Mouse (Mus musculus): ENCODE measurements around the gene Slc37a2. TPM values are rescaled to one million over a fixed set of nuclear protein-coding genes. Genes with fewer than 3 reads are reported as not detected.

Gene Slc37a2
- polyA plus RNA-seq, 1 experiment: 1.2 TPM

GRCm38 (mm10) chr9:37250631-37251030, 4.9 kb downstream of the Slc37a2 start:
- no peak for TF ChIP-seq CTCF (IDR thresholded peaks at IDR 0.05; ENCODE audit: extremely low read depth, insufficient read length, insufficient replicate concordance, low read depth, low read length)
- TF ChIP-seq POLR2A (IDR thresholded peaks at IDR 0.05; ENCODE audit: low read depth, low read length): no peak
- H3K4me3 ChIP-seq (ENCODE audit: low read depth, low read length): no peak overlapping the region
- no peaks in the 10 kb centered on the region for H3K27me3 ChIP-seq (ENCODE audit: control insufficient read depth, insufficient read depth, low read length)
- no peak overlapping the region for H3K27ac ChIP-seq (ENCODE audit: insufficient read depth, low read depth, low read length)
- peaks cover 8% of the 10 kb centered on the region; the same call in 1 of the 2 replicates for H3K4me1 ChIP-seq (ENCODE audit: control insufficient read depth, insufficient read depth, insufficient read length, low read length)
- WGBS: 86% methylated on average over 6 of the region's 6 CpGs
- no peaks in the 10 kb centered on the region for H3K36me3 ChIP-seq (ENCODE audit: control insufficient read depth, insufficient read depth, low read length)

DNA sequence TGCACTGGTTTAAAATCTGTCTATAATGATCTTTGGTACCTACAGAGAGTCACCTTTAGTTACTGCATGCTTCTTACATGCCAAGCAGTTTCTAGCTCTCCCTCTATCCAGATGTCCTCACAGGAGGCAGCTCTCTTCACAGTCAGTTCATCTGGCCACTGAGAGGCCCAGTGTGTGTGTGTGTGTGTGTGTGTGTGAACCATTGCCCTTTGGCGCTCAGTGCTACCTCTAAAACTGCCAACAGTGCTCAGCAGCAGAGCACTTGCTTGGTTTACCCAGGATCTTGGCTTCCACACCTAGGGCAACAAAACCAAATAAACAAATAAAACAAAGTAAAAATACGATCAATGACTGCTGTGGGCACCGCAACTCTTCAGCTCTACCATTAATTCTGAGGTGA, 5.6 kb downstream of the Slc37a2 start:
- Histone ChIP-seq H3K4me3 (ENCODE audit: low read depth, low read length) (no peak overlapping the region), H3K27me3 (ENCODE audit: control insufficient read depth, insufficient read depth, low read length) (no peaks in the 10 kb centered on the region), H3K4me1 (ENCODE audit: control insufficient read depth, insufficient read depth, insufficient read length, low read length) (peaks cover 12% of the 10 kb centered on the region; the same call in 1 of the 2 replicates), H3K27ac (ENCODE audit: insufficient read depth, low read depth, low read length) (no peak overlapping the region), H3K36me3 (ENCODE audit: control insufficient read depth, insufficient read depth, low read length) (no peaks in the 10 kb centered on the region)
- TF ChIP-seq POLR2A (IDR thresholded peaks at IDR 0.05; ENCODE audit: low read depth, low read length) (no peak), CTCF (IDR thresholded peaks at IDR 0.05; ENCODE audit: extremely low read depth, insufficient read length, insufficient replicate concordance, low read depth, low read length) (no peak)
- WGBS: 86% methylated on average over 3 of the region's 3 CpGs

DNA sequence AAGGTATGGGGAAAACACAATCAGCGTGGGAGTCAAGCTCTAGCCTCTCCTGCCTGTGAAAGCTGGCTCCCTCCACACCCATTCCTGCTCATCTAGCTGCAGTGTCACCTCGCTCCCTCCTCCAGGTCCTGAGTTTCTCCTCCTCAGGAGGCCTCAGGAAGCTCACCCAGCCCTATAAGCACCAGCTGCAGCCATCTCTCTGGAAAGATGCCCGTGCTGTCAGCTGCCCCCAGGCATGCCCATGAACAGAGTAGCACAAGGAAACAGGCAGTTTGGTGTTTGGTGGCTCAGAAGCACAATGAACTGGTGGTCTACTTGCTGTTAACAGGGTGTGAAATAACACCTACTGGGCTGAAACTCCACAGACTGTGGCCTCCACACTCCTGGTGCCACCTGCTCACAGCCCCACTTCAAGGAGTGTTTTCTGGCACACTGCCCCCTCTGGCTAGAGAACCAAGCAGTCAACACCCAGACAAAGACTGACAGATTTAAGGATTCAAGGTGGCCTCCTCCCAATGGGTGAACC, 7.1 kb downstream of the Slc37a2 start:
- Histone ChIP-seq H3K27ac (ENCODE audit: insufficient read depth, low read depth, low read length) (no peak overlapping the region), H3K4me3 (ENCODE audit: low read depth, low read length) (no peak overlapping the region), H3K36me3 (ENCODE audit: control insufficient read depth, insufficient read depth, low read length) (no peaks in the 10 kb centered on the region), H3K27me3 (ENCODE audit: control insufficient read depth, insufficient read depth, low read length) (no peaks in the 10 kb centered on the region), H3K4me1 (ENCODE audit: control insufficient read depth, insufficient read depth, insufficient read length, low read length) (peaks cover 12% of the 10 kb centered on the region; the same call in 1 of the 2 replicates)
- 52% methylated on average over 3 of the region's 3 CpGs for WGBS
- TF ChIP-seq POLR2A (IDR thresholded peaks at IDR 0.05; ENCODE audit: low read depth, low read length): no peak
- TF ChIP-seq CTCF (IDR thresholded peaks at IDR 0.05; ENCODE audit: extremely low read depth, insufficient read length, insufficient replicate concordance, low read depth, low read length): no peak

GRCm38 (mm10) chr9:37247429-37247828, 8.1 kb downstream of the Slc37a2 start:
- H3K27me3 ChIP-seq (ENCODE audit: control insufficient read depth, insufficient read depth, low read length): no peaks in the 10 kb centered on the region
- peaks cover 12% of the 10 kb centered on the region; the same call in 1 of the 2 replicates for H3K4me1 ChIP-seq (ENCODE audit: control insufficient read depth, insufficient read depth, insufficient read length, low read length)
- no peak overlapping the region for H3K4me3 ChIP-seq (ENCODE audit: low read depth, low read length)
- TF ChIP-seq CTCF (IDR thresholded peaks at IDR 0.05; ENCODE audit: extremely low read depth, insufficient read length, insufficient replicate concordance, low read depth, low read length) (no peak), POLR2A (IDR thresholded peaks at IDR 0.05; ENCODE audit: low read depth, low read length) (no peak)
- H3K27ac ChIP-seq (ENCODE audit: insufficient read depth, low read depth, low read length): peak overlapping the region; percentile 8; the same call in 1 of the 2 replicates
- H3K36me3 ChIP-seq (ENCODE audit: control insufficient read depth, insufficient read depth, low read length): no peaks in the 10 kb centered on the region

- H3K27me3 ChIP-seq (ENCODE audit: control insufficient read depth, insufficient read depth, low read length): no peaks in the 10 kb centered on the region
- no peak overlapping the region for H3K4me3 ChIP-seq (ENCODE audit: low read depth, low read length)
- WGBS: 17% methylated on average over 1 of the region's 1 CpGs
- peak overlapping the region; percentile 80; the same call in 1 of the 2 replicates for H3K27ac ChIP-seq (ENCODE audit: insufficient read depth, low read depth, low read length)
- peaks cover 12% of the 10 kb centered on the region; the same call in 1 of the 2 replicates for H3K4me1 ChIP-seq (ENCODE audit: control insufficient read depth, insufficient read depth, insufficient read length, low read length)
- H3K36me3 ChIP-seq (ENCODE audit: control insufficient read depth, insufficient read depth, low read length): no peaks in the 10 kb centered on the region
- TF ChIP-seq CTCF (IDR thresholded peaks at IDR 0.05; ENCODE audit: extremely low read depth, insufficient read length, insufficient replicate concordance, low read depth, low read length) (no peak), POLR2A (IDR thresholded peaks at IDR 0.05; ENCODE audit: low read depth, low read length) (no peak)
Measured at GRCm38 (mm10) chr9:37245810-37246209, 9.7 kb downstream of the Slc37a2 start.

- Histone ChIP-seq H3K27ac (ENCODE audit: insufficient read depth, low read depth, low read length) (peak overlapping the region; percentile 71; the same call in 1 of the 2 replicates), H3K4me3 (ENCODE audit: low read depth, low read length) (no peak overlapping the region), H3K27me3 (ENCODE audit: control insufficient read depth, insufficient read depth, low read length) (no peaks in the 10 kb centered on the region), H3K4me1 (ENCODE audit: control insufficient read depth, insufficient read depth, insufficient read length, low read length) (peaks cover 12% of the 10 kb centered on the region; the same call in 1 of the 2 replicates), H3K36me3 (ENCODE audit: control insufficient read depth, insufficient read depth, low read length) (no peaks in the 10 kb centered on the region)
- TF ChIP-seq POLR2A (IDR thresholded peaks at IDR 0.05; ENCODE audit: low read depth, low read length): no peak
- no peak for TF ChIP-seq CTCF (IDR thresholded peaks at IDR 0.05; ENCODE audit: extremely low read depth, insufficient read length, insufficient replicate concordance, low read depth, low read length)
- WGBS: 14% methylated on average over 2 of the region's 2 CpGs
Measured at GRCm38 (mm10) chr9:37245404-37245803, 10.1 kb downstream of the Slc37a2 start.

DNA sequence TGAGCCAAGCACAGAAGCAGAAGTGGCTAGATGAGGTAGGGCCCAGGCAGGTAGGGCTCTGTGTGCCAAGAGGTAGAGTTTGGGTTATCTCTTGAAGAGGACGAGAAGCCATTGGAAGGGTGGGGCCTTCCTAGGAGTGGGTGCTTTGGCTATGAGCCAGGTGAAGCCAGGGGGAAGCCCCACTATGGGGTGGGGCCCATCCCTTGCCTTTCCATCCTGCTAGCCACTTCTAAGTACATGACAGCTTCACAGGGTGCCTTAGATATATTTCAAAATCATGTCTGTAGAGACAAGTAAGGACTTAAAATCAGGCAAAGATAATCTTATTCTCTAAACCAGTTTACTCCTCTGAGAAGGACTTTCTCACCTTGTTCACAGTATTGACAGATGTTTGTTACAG, 10.9 kb downstream of the Slc37a2 start:
- 30% methylated on average over 1 of the region's 1 CpGs for WGBS
- TF ChIP-seq CTCF (IDR thresholded peaks at IDR 0.05; ENCODE audit: extremely low read depth, insufficient read length, insufficient replicate concordance, low read depth, low read length): no peak
- no peak for TF ChIP-seq POLR2A (IDR thresholded peaks at IDR 0.05; ENCODE audit: low read depth, low read length)
- no peak overlapping the region for H3K27ac ChIP-seq (ENCODE audit: insufficient read depth, low read depth, low read length)
- no peaks in the 10 kb centered on the region for H3K36me3 ChIP-seq (ENCODE audit: control insufficient read depth, insufficient read depth, low read length)
- H3K4me1 ChIP-seq (ENCODE audit: control insufficient read depth, insufficient read depth, insufficient read length, low read length): peaks cover 12% of the 10 kb centered on the region; the same call in 1 of the 2 replicates
- H3K4me3 ChIP-seq (ENCODE audit: low read depth, low read length): no peak overlapping the region
- H3K27me3 ChIP-seq (ENCODE audit: control insufficient read depth, insufficient read depth, low read length): no peaks in the 10 kb centered on the region

Data from small intestine, adult 2 months (tissue).